Mouse (Mus musculus) intestine, embryonic 14.5 days (tissue): ENCODE data around the gene Nav1. TPM values are rescaled to one million over a fixed set of nuclear protein-coding genes. Genes with fewer than 3 reads are reported as not detected.

ENCODE experiments used
- ATAC-seq: fragments of 200-750 bp; cut with Nextera tagmentation; replicated peaks from 2 replicates; pipeline ENCODE4 v1.8.0; 2017; ENCODE audit warnings: low read depth, moderate number of reproducible peaks, moderate TSS enrichment, moderate library complexity; ENCODE audit not compliant: low FRiP score, low TSS enrichment
- DNase-seq: peaks from one replicate; pipeline ENCODE4 v3.0.0-alpha.2; 2018; ENCODE audit warnings: low spot score
- H3K27ac ChIP-seq: fragments of 300-500 bp; sonication (generic); 2 replicates; pipeline ENCODE4 v1.5.1; 2014; ENCODE audit warnings: low read depth, mild to moderate bottlenecking, control low read depth
- H3K27me3 ChIP-seq: fragments of 300-500 bp; sonication (generic); replicated peaks from 2 replicates; pipeline ENCODE4 v1.6.1; 2014; ENCODE audit warnings: low read length, control low read depth; ENCODE audit not compliant: control insufficient read depth, insufficient read depth
- H3K36me3 ChIP-seq: fragments of 300-500 bp; sonication (generic); 2 replicates; pipeline ENCODE4 v1.6.1; 2014; ENCODE audit warnings: low read length, control low read depth; ENCODE audit not compliant: control insufficient read depth, insufficient read depth
- H3K4me1 ChIP-seq: fragments of 300-500 bp; sonication (generic); replicated peaks from 2 replicates; pipeline ENCODE4 v1.6.1; 2014; ENCODE audit warnings: low read length, control low read depth, mixed read lengths; ENCODE audit not compliant: control insufficient read depth, insufficient read depth
- H3K4me2 ChIP-seq: fragments of 300-500 bp; sonication (generic); 2 replicates; pipeline ENCODE4 v1.6.1; 2014; ENCODE audit warnings: low read length
- H3K4me3 ChIP-seq: fragments of 300-500 bp; sonication (generic); 2 replicates; pipeline ENCODE4 v1.5.1; 2014; ENCODE audit warnings: low read depth, low read length, control low read depth, mixed read lengths
- H3K9ac ChIP-seq: fragments of 300-500 bp; sonication (generic); 2 replicates; pipeline ENCODE4 v1.6.1; 2014; ENCODE audit warnings: mild to moderate bottlenecking, low read length
- H3K9me3 ChIP-seq: fragments of 300-500 bp; sonication (generic); 2 replicates; pipeline ENCODE4 v1.6.1; 2016; ENCODE audit warnings: low read length, control low read depth; ENCODE audit not compliant: control insufficient read depth
- WGBS: fragments of 180-500 bp; shearing (Covaris S2); extraction: QIAGEN DNeasy Blood & Tissue Kit; methylation state at CpG from one replicate; pipeline ENCODE4 v1.1.7; 2014; 5-methylcytosine and 5-hydroxymethylcytosine counted together
- polyA plus RNA-seq: library from polyadenylated mRNA; unstranded; fragments of >200 nt; fragmentation: Nextera tagmentation; extraction: Ambion mirVana; gene quantifications from 2 replicates; pipeline ENCODE4 v1.2.1, GENCODE M21; 2014

The Nav1 gene
- polyA plus RNA-seq, 1 experiment from 2014 or later = 21.2 TPM

DNA sequence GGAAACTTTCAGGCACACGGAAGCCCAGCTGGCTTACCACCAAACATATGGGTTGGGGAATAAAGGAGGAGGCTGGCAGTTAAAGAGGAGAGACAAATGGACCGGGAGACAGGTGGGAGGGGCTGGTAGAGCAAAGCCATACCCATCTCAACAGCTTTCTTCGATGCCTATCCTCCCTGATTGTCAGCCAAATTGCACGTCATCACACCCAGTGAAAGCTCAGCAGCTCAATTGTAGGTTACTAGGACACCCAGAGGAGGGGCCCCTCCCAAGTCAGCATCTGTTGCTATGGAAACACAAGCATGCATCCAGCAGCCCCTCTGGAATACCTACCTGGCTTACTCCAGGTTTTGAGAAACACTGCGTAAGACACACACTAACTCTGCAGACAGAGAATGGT lies 88.4 kb downstream of the Nav1 start:
- 34% methylated on average over 5 of the region's 5 CpGs for WGBS
- Histone ChIP-seq H3K27ac (no peak overlapping the region), H3K9ac (no peak overlapping the region), H3K4me2 (no peak overlapping the region), H3K36me3 (no peaks in the 10 kb centered on the region), H3K9me3 (no peaks in the 10 kb centered on the region), H3K27me3 (no peaks in the 10 kb centered on the region), H3K4me3 (no peak overlapping the region), H3K4me1 (peaks cover 39% of the 10 kb centered on the region)
- ATAC-seq (no peak), DNase-seq (no peak)

- Histone ChIP-seq H3K27me3 (no peaks in the 10 kb centered on the region), H3K9me3 (no peaks in the 10 kb centered on the region), H3K36me3 (no peaks in the 10 kb centered on the region), H3K4me1 (peaks cover 35% of the 10 kb centered on the region), H3K4me2 (no peak overlapping the region), H3K9ac (no peak overlapping the region), H3K4me3 (no peak overlapping the region), H3K27ac (no peak overlapping the region)
- no peak for DNase-seq
- ATAC-seq = no peak
- 90% methylated on average over 6 of the region's 6 CpGs for WGBS
Measured at GRCm38 (mm10) chr1:135517469-135517868, 89.6 kb downstream of the Nav1 start.

DNA sequence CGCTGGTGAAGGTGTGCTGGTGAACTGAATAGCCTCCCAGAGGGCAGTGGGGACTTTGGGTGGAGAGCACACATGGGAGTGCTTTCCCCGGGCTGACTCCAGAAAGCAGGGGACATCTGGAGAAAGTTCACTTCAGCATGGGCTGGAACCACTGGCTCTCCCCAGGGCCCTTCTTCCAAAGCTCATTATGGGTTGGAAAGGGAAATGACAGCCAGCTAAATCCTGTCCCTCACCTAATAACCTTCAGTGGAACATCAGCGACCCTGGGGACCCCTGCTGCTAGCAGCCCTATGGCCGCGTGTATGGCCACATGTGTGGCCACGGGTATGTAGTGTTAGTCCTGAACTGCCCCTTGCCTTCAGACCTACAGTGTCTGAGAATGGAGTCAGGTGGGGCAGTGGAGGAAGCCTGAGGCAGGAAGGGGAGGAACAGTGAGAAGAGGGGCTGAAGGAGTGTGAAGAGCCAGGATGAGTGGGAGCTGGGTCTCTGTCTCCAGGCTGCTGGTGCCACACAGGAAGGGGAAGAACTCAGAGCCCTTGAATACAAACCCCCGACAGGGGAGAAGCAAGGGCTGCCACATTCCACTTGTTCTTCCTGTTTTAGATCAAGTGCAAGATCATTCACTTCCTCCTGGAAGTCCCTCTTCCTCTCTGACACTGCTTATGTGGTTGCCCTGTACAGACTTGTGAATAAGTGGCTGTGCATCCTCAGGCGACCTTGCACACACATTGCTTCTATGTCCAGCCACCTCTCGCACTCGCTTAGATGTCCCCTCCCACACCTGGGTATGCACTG lies 90.4 kb downstream of the Nav1 start:
- DNase-seq = no peak
- H3K27ac ChIP-seq = no peak overlapping the region
- ATAC-seq = no peak
- H3K4me1 ChIP-seq = peaks cover 35% of the 10 kb centered on the region
- 64% methylated on average over 10 of the region's 10 CpGs for WGBS
- no peaks in the 10 kb centered on the region for H3K9me3 ChIP-seq
- H3K4me2 ChIP-seq = no peak overlapping the region
- no peak overlapping the region for H3K9ac ChIP-seq
- no peak overlapping the region for H3K4me3 ChIP-seq
- H3K36me3 ChIP-seq = no peaks in the 10 kb centered on the region
- no peaks in the 10 kb centered on the region for H3K27me3 ChIP-seq

DNA sequence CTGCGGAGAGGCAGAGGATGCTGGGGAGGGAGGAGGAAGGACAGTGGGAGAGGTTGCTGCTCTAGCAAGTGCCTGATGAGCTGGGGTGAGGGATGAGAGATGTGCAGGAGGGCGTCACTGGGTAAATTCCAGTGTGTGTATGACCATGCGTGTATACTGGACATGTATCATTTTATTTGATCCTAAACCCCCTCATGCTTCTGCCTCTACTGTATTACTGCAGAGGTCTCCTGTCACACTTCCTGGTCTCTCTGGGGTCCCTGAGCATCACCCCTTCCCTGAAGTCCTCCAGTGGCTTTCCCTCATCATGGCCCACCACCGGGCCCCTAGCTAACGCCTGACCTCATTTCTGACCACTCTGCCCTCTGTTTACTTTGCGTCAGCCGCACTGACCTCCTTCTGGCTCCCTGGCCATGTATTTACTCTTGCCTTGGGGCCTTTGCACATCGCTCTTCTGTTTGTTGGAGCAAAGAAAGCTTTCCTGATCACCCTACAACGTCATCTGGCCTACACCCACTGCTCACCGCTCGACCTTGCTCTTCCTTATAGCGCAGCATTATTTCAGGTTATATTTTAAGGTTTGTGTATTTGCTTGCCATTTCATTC lies 91.4 kb downstream of the Nav1 start:
- no peak overlapping the region for H3K9ac ChIP-seq
- H3K9me3 ChIP-seq = no peaks in the 10 kb centered on the region
- DNase-seq = no peak
- H3K4me2 ChIP-seq = peak overlapping the region; percentile 5; the same call in 1 of the 2 replicates
- ATAC-seq = no peak
- 37% methylated on average over 12 of the region's 12 CpGs for WGBS
- H3K27ac ChIP-seq = peak overlapping the region; percentile 47; the same call in 1 of the 2 replicates
- peaks cover 41% of the 10 kb centered on the region for H3K4me1 ChIP-seq
- no peaks in the 10 kb centered on the region for H3K27me3 ChIP-seq
- no peaks in the 10 kb centered on the region for H3K36me3 ChIP-seq
- no peak overlapping the region for H3K4me3 ChIP-seq

DNA sequence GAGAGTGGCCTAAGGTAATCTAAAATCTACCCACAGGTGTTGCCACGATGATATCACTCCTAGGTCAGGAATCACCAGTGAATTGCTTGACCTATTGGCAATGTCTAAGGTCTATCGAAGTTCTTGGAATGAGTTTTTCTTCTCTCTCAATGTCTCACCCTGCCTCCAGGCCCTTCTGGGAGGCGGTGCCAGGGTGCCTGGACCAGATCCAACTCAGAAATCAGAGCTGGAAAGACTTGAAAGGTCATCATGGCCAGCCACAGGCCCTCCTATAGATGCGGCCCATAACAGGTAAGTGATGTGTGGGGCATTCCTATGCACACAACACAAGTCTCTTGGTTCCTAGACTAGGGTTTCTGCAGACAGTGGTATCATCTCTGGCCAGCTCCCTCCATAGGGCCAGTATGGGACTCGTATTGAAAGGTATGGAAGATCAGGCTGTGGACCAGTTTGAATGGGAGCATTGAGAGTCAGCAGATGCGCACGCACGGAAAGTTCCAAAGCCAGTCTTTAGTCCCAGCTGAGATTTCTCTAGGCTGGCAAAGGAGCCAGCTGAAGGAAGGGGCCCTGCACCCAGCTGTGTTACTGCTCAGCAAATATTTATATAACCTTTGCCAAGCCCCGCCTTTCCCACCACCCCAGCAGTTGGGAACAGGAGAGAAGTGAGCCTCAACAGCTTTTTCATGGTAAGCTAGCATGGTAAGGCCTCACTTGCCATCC lies 92.0 kb downstream of the Nav1 start:
- Histone ChIP-seq H3K4me1 (peaks cover 43% of the 10 kb centered on the region), H3K27ac (0 out of 2 replicates have a peak overlapping the region, but pooled peaks have one; percentile 47), H3K9ac (no peak overlapping the region), H3K27me3 (no peaks in the 10 kb centered on the region), H3K4me3 (no peak overlapping the region), H3K4me2 (peak overlapping the region; percentile 5; the same call in 1 of the 2 replicates), H3K9me3 (no peaks in the 10 kb centered on the region), H3K36me3 (no peaks in the 10 kb centered on the region)
- 49% methylated on average over 9 of the region's 9 CpGs for WGBS
- ATAC-seq = peak; percentile 51; the same call in 1 of the 2 replicates
- DNase-seq = peak; percentile 76

DNA sequence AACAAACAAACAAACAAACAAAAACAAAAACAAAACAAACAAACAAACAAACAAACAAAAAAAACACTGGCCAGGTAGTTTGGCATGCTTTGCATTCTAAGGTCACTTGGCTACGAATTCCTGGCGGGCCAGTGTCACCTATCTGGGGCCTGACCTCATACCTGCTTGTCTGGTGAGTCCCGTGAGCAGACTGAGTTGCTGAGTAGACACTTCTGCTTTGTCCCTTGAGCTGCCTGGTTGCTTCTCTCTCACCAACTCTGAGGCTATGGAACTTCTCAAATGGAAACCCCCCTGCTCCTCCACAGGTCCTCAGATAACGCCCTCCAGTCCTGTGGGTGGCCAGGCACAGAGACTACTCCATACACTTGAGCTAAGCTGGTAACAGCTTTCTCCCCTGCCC lies 93.0 kb downstream of the Nav1 start:
- H3K27ac ChIP-seq = no peak overlapping the region
- H3K4me3 ChIP-seq = no peak overlapping the region
- no peak overlapping the region for H3K4me2 ChIP-seq
- H3K36me3 ChIP-seq = no peaks in the 10 kb centered on the region
- H3K9ac ChIP-seq = no peak overlapping the region
- ATAC-seq = no peak
- WGBS = 66% methylated on average over 4 of the region's 4 CpGs
- peaks cover 51% of the 10 kb centered on the region for H3K4me1 ChIP-seq
- H3K27me3 ChIP-seq = no peaks in the 10 kb centered on the region
- DNase-seq = no peak
- H3K9me3 ChIP-seq = no peaks in the 10 kb centered on the region

DNA sequence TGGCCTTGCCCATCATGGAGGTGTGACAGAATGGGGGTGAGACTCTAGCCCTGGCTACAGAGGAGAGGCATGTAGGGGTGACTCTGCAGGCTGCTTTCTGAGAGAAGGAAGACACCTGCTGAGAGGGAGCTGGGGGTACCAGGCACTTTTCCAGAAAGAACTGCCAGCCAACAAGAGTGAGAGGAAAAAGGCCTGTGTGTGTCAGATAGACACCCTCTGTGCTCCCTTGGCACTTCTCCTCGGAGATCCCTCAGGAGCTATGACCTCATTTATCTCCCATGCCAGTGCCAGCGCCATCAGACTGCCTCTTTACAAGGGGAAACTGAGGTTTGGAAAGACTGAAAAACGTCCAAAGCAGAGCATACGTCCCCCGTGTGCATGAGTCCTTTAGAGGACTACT lies 93.6 kb downstream of the Nav1 start:
- H3K4me2 ChIP-seq = no peak overlapping the region
- peaks cover 57% of the 10 kb centered on the region for H3K4me1 ChIP-seq
- H3K27me3 ChIP-seq = no peaks in the 10 kb centered on the region
- H3K9me3 ChIP-seq = no peaks in the 10 kb centered on the region
- no peak for DNase-seq
- WGBS = 47% methylated on average over 5 of the region's 5 CpGs
- no peak overlapping the region for H3K27ac ChIP-seq
- H3K9ac ChIP-seq = no peak overlapping the region
- no peaks in the 10 kb centered on the region for H3K36me3 ChIP-seq
- no peak for ATAC-seq
- H3K4me3 ChIP-seq = no peak overlapping the region

- H3K4me1 ChIP-seq = peaks cover 48% of the 10 kb centered on the region
- no peaks in the 10 kb centered on the region for H3K27me3 ChIP-seq
- 2% methylated on average over 30 of the region's 30 CpGs for WGBS
- ATAC-seq (peak; percentile 67), DNase-seq (peak; percentile 76)
- peak overlapping the region; percentile 55 for H3K4me3 ChIP-seq
- no peaks in the 10 kb centered on the region for H3K36me3 ChIP-seq
- no peak overlapping the region for H3K27ac ChIP-seq
- H3K4me2 ChIP-seq = peak overlapping the region; percentile 88
- no peaks in the 10 kb centered on the region for H3K9me3 ChIP-seq
- H3K9ac ChIP-seq = peak overlapping the region; percentile 49
Measured at GRCm38 (mm10) chr1:135510346-135510977, 96.6 kb downstream of the Nav1 start.
